Mouse (Mus musculus): ENCODE data around the gene Cdk12. TPM values are rescaled to one million over a fixed set of nuclear protein-coding genes. Genes with fewer than 3 reads are reported as not detected.

Cdk12 gene
- 5.5 and 5.8 TPM in 2 replicates for polyA plus RNA-seq (2015; fragmentation: Nextera tagmentation; extraction: Ambion mirVana)

DNA sequence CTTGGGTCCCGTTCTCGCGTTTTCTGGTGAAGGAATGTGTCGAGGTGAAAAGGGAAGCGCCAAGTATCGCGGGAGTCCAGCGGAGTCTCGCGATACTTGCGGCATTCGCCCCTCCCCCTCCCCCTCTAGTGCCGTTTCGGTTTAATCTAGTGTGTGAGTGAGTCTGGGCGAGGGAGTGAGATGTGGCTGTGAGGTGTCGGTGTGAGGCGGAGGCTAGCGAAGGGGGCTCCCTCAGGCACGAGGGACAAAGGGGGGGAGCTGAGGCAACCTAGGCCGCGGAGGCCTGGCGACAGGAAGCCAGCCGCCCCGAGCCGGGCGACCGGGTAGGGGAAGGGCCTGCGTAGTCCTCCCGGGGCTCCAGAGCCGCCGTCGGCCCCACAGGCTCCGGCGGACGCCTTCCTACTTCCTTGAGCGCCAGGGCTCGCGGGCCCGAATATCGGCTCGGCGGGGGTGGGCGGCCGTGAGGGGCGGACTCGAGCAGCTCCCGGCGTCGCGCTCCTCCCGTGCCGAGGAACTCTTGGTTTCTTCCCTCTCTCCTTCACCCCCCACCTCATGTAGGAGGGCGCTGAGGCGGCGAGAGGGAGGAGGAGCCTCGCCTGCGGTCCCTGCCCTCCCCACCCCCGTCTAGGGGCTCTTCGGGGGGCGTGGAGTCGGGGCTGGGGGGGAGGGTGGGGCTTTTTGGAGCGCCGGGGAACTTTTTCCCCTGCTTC lies at the start of gene Cdk12:
Gene Cdk12 (plus strand): TSS at position 419 of the 710 bp plus-strand sequence.

DNA sequence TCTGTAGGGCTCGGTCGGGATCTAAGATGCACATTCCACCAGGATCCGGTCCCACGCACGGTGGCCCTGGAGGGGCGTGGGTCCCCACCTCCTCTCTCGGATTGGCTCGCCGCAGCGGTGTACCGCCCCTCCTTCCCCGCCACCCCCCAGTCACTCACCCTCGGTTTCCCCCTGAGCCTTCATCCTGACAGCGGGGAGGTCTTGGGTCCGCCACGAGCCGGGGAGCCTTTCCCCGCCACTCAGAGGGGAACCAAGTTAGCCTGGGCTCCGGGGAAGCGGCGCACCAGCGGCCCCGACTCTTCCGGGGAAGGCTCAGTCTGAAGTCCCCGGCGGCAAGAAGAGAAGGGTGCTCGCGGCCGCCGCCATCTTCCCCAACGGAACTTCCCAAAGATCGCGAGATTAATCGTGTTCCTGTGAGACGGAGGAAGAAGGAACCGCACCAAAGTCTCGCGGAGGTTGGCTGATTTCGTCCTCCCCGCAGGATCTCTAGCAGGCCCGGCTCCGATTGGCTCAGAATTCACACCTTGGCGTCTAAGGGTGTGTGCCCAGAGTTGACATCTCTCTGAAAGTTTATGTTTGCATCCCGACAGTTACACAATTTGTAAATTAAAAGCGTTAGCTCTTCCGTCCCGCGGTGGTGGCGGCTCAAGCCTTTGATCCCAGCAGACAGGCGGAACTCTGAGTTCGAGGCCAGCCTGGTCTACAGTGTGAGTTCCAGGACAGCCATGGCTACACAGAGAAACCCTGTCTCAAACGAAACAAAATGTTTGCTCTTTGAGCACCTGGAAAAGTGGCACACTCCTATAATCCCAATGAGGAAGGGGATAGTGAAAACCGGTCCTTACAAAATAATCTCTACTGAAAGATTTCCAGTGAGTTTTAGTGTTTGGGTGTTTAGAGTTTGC lies 9.7 kb upstream of the Cdk12 start, which contains the start of gene Med1:
Gene Med1 (minus strand): TSS at position 393 of the 905 bp plus-strand sequence.

Small RNAs within 50 kb of the gene (microRNA-seq; reads per million reads assigned to microRNA genes)
- gene Gm27399 (not detected), gene Mir5119 (not detected)

Other genes with a start within 250 kb of the Cdk12 start
- 3.7 and 4.3 TPM in 2 replicates for gene Plxdc1, start 216.6 kb upstream of the Cdk12 start, polyA plus RNA-seq (2015; fragmentation: Nextera tagmentation; extraction: Ambion mirVana)
- 6.8 and 8.3 TPM in 2 replicates for gene Arl5c, start 206.9 kb upstream of the Cdk12 start, polyA plus RNA-seq (2015; fragmentation: Nextera tagmentation; extraction: Ambion mirVana)
- gene Cacnb1, start 180.0 kb upstream of the Cdk12 start, polyA plus RNA-seq (2015; fragmentation: Nextera tagmentation; extraction: Ambion mirVana), result 46.8 and 52.6 TPM in 2 replicates
- 652 and 685 TPM in 2 replicates for gene Rpl19, start 176.3 kb upstream of the Cdk12 start, polyA plus RNA-seq (2015; fragmentation: Nextera tagmentation; extraction: Ambion mirVana)
- 14.7 and 16.7 TPM in 2 replicates for gene Stac2, start 149.6 kb upstream of the Cdk12 start, polyA plus RNA-seq (2015; fragmentation: Nextera tagmentation; extraction: Ambion mirVana)
- gene Fbxl20, start 52.7 kb upstream of the Cdk12 start, polyA plus RNA-seq (2015; fragmentation: Nextera tagmentation; extraction: Ambion mirVana), result 13.5 and 17.0 TPM in 2 replicates
- 46.4 and 48.2 TPM in 2 replicates for gene Med1, start 9.8 kb upstream of the Cdk12 start, polyA plus RNA-seq (2015; fragmentation: Nextera tagmentation; extraction: Ambion mirVana)
- 13.6 and 15.7 TPM in 2 replicates for gene Neurod2, start 126.6 kb downstream of the Cdk12 start, polyA plus RNA-seq (2015; fragmentation: Nextera tagmentation; extraction: Ambion mirVana)
- 4.3 and 5.5 TPM in 2 replicates for gene Ppp1r1b, start 145.3 kb downstream of the Cdk12 start, polyA plus RNA-seq (2015; fragmentation: Nextera tagmentation; extraction: Ambion mirVana)
- 25.3 and 25.6 TPM in 2 replicates for gene Stard3, start 155.3 kb downstream of the Cdk12 start, polyA plus RNA-seq (2015; fragmentation: Nextera tagmentation; extraction: Ambion mirVana)
- 0.27 and 0.33 TPM in 2 replicates for gene Tcap, start 180.8 kb downstream of the Cdk12 start, polyA plus RNA-seq (2015; fragmentation: Nextera tagmentation; extraction: Ambion mirVana)
- gene Pnmt, start 183.4 kb downstream of the Cdk12 start, polyA plus RNA-seq (2015; fragmentation: Nextera tagmentation; extraction: Ambion mirVana), result 3.2 and 3.7 TPM in 2 replicates
- gene Pgap3, start 197.4 kb downstream of the Cdk12 start, polyA plus RNA-seq (2015; fragmentation: Nextera tagmentation; extraction: Ambion mirVana), result 7.6 and 8.4 TPM in 2 replicates
- 6.6 TPM in 2 replicates for gene Erbb2, start 209.4 kb downstream of the Cdk12 start, polyA plus RNA-seq (2015; fragmentation: Nextera tagmentation; extraction: Ambion mirVana)
- gene Mien1, start 235.9 kb downstream of the Cdk12 start, polyA plus RNA-seq (2015; fragmentation: Nextera tagmentation; extraction: Ambion mirVana), result 270 and 284 TPM in 2 replicates
- 0.80 and 1.0 TPM in 2 replicates for gene Grb7, start 243.3 kb downstream of the Cdk12 start, polyA plus RNA-seq (2015; fragmentation: Nextera tagmentation; extraction: Ambion mirVana)

Measured in neural tube, postnatal 0 days (tissue).